Mouse (Mus musculus) adrenal gland, adult (tissue): ENCODE measurements at regions not wholly inside any gene's neighbourhood (a gene's known extent, or its start where the extent isn't known, plus 50 kb on each side); places are given as distances from the start of the nearest gene placed in this dataset.

Experiments used
- DNase-seq, 2 experiments: peaks; one replicate each; pipeline ENCODE4 v3.0.0; 2022 to 2023; ENCODE audit warnings: low spot score in 1 of 2; ENCODE audit not compliant: inconsistent age in 2 of 2

GRCm38 (mm10) chr2:124772055-124772708 lies 295.7 kb upstream of the Slc24a5 start:
- DNase-seq: peak in 1 of 2 experiments; percentile 41

DNA sequence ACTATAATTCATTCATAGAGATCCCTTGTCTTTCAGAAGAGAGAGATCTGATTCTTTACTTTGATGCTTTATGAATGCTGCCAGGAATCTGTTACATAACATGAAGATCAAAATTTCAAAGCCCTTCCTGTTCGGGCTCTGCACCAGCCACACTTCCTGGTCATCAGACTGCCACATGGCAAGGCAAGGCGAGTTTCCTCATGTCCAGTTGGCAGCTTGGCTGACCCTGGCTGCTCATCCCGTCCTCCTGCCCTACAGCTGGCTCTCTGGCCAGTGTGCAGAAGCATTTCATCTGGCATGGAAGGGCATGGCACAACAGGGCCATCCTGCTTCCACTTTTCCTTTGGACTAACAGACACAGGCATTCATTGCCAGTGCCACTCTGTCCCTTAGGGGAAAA lies 292.2 kb upstream of the Slc24a5 start:
- peak; percentile 17 to 64 for DNase-seq

- DNase-seq: no peak
These were observed 275.3 kb upstream of the Slc24a5 start for GRCm38 (mm10) chr2:124792633-124793036.

DNA sequence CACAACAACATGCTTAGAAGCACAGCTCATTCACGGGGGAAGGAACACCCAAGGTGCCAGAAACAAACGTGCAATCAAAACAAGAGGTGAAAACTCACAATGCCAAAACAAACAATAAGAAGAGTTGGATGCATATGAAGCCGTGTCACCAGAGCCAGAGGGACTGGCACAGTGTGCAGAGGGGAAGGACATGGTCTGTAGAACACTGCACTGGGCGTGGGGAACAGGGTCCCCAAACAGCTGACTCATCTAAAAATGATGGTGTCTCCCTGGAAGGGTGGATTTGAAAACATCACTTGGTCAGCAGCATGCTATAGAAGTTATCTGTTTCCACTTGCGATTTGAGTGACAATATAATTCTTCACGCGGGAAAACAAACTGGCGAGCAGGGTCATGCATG lies 256.2 kb upstream of the Slc24a5 start:
- no peak for DNase-seq

- no peak for DNase-seq
These were observed 251.1 kb upstream of the Slc24a5 start for GRCm38 (mm10) chr2:124816814-124817213.

- no peak for DNase-seq
These were observed 248.1 kb upstream of the Slc24a5 start for GRCm38 (mm10) chr2:124819846-124820245.

GRCm38 (mm10) chr2:124820821-124821220 lies 247.1 kb upstream of the Slc24a5 start:
- DNase-seq: no peak

GRCm38 (mm10) chr2:124821366-124821765 lies 246.6 kb upstream of the Slc24a5 start:
- no peak for DNase-seq

DNA sequence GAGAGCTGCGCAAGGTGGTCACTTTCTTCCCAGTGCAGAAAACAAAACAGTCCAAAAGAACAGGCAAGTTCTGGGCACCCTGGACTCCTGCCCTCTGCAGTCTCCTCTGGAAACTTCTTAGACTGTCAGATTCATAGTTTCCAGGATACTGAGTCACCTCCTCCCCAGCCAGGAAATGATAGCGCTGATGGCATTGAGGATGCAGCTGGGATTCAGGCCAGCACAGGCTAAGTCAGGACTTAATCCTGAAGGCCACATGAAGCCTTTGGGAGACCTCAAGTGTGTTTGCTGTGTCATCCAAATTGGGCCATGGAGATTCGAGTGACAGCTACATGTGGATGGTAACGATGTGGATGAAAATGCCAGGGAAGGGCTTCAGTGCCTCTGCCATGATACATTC lies 219.1 kb upstream of the Slc24a5 start:
- DNase-seq: peak; percentile 50 to 81

DNA sequence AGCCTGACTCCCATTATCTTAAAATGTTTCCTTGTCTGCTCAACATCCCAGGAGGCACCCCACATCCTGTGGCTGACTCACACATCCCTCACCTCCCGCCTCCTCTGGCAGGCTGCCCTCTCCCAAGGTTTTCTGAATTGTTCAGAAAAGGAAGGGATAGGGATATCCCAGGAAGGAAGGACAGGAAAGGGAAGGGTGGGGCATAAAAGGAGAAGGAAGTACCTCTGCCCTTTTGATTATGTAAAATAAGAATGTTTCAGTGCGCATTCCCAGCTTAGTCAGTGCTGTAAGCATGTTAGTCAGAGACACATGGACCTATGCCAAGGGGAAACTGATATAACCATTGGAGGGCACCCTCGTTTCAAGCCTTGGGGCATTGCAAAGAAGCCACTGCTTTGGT lies 209.4 kb upstream of the Slc24a5 start:
- DNase-seq: peak; percentile 86 to 94

GRCm38 (mm10) chr2:124888209-124888608 lies 179.7 kb upstream of the Slc24a5 start:
- DNase-seq: no peak

- no peak for DNase-seq
These were observed 172.9 kb upstream of the Slc24a5 start for GRCm38 (mm10) chr2:124895002-124895401.

DNA sequence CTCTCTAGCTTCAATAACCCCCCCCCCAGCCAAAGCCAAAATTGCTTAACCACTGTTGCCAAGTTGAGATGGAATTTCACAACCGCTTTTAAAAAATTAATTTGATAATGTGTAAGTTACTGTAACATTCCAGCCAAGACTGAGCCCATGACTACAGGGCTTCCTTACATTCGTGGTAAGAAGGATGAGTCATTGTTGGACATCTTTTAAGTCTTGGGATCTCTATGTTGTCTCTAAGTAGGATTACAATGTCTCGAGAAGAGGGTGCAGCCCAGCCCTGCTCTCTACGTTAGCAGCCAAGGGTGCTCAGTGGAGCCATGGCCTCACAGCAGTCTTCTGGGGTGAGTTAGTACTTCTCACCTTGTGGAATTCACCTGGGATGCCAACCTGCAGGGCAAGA lies 164.4 kb upstream of the Slc24a5 start:
- no peak for DNase-seq

DNA sequence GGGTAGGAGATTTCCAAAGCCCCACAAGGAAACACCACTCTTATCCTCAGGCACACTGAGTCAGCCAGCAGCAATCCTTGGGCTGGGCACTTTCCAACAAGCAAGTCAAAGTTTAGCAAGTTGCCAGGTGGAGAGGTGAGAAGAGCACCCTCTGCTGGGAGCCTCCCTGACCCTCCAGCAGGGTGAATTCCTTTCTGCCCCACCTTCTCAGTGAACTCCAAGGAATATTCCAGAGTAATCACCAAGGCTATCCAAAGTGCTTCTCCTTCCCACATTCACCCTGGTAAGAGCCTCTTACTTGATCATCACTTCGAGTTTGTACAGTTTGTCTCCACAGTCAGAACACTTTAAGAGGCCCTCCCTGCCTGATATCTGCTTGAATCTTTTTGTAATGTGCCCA lies 162.8 kb upstream of the Slc24a5 start:
- DNase-seq: peak; percentile 7 to 57

GRCm38 (mm10) chr2:124918986-124919761 lies 148.8 kb upstream of the Slc24a5 start:
- DNase-seq: no peak

GRCm38 (mm10) chr2:124919762-124920255 lies 148.1 kb upstream of the Slc24a5 start:
- no peak for DNase-seq

- peak in 1 of 2 experiments; percentile 23 for DNase-seq
These were observed 147.7 kb upstream of the Slc24a5 start for GRCm38 (mm10) chr2:124920265-124920664.

DNA sequence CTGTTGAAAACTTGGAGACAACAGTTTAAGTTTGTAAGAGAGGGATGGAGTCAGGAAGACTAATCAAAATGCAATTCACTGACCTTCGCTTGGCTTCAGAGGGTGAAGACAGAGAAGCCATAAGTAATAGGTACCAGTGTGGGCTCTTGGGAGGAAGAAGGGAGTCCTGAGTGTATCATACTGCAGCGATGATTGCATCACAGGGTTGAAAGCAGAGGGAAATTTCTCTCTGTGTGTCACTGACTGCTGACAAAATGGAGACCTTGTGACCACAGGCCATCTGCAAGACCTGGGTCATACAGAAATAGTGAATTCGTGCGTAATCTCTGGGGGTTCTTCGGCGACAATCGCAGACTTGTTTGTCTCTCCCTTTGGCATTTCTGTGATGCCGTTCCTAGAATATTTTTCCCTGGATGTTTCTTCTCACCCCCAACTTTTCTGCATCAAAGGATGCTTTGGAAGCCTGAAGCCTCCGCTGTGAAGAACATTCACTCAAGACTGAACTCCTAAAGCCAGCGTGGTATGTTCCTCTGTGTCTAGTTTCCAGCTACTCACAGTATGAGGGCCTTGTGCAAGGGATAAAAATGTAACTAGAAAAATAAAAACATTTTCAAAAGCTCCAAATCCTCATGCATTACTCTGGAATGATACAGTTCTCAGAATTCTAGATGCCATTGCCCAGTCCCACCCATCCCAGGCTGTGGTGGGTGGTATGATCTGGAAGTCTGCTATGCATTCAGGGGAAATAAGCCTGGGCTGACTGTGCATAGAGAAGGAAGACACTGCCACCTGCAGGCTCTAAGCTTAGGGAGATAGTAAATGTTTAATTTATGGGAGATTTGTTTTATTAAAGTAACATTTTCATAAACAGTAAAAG lies 139.8 kb upstream of the Slc24a5 start:
- peak; percentile 25 to 80 for DNase-seq

- DNase-seq: no peak
These were observed 139.2 kb upstream of the Slc24a5 start for GRCm38 (mm10) chr2:124928759-124929113.

DNA sequence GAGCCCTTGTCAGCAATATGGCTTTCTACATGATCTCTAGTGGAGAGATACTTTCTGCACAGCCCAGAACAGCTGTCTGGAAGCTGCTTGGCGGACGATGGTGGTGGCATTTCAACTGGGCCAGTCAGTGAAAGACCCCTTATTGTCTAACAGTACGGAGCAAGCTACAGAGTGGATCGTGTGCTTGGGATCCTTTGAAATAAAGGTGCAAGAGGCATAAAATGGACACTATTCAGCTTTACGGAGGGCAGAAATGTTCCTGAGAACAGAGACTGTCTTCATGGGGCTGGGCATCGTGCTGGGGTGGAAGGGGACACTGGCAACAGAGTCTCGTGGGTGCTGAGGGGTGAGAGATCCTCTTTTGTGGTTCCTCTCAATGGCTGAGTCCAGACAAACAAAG lies 137.2 kb upstream of the Slc24a5 start:
- no peak for DNase-seq

GRCm38 (mm10) chr2:124932566-124932965 lies 135.4 kb upstream of the Slc24a5 start:
- no peak for DNase-seq
